Mouse (Mus musculus) limb, embryonic 11.5 days (tissue): ENCODE data around the gene Dctn2. TPM values are rescaled to one million over a fixed set of nuclear protein-coding genes. Genes with fewer than 3 reads are reported as not detected.

Experiments used
- ATAC-seq: fragments of 200-750 bp; cut with Nextera tagmentation; 2 replicates; pipeline ENCODE4 v1.8.0; 2017; ENCODE audit warnings: low read depth; ENCODE audit not compliant: insufficient number of reproducible peaks, low FRiP score, low TSS enrichment
- DNase-seq: peaks from one replicate; pipeline ENCODE4 v3.0.0-alpha.2; 2015; ENCODE audit warnings: low spot score
- H3K27ac ChIP-seq: fragments of 300-500 bp; sonication (generic); replicated peaks from 2 replicates; pipeline ENCODE4 v1.5.1; 2014; ENCODE audit warnings: low read depth, mild to moderate bottlenecking, low read length
- H3K27me3 ChIP-seq: fragments of 300-500 bp; sonication (generic); 2 replicates; pipeline ENCODE4 v1.6.1; 2014; ENCODE audit warnings: mild to moderate bottlenecking, low read length, mixed read lengths; ENCODE audit not compliant: control insufficient read depth, insufficient read depth
- H3K36me3 ChIP-seq: fragments of 300-500 bp; sonication (generic); 2 replicates; pipeline ENCODE4 v1.6.1; 2014; ENCODE audit warnings: mild to moderate bottlenecking, low read length, moderate library complexity, mixed read lengths; ENCODE audit not compliant: control insufficient read depth, insufficient read depth
- H3K4me1 ChIP-seq: fragments of 300-500 bp; sonication (generic); 2 replicates; pipeline ENCODE4 v1.6.1; 2014; ENCODE audit warnings: low read length, mixed read lengths; ENCODE audit not compliant: control insufficient read depth, insufficient read depth
- H3K4me2 ChIP-seq: fragments of 300-500 bp; sonication (generic); 2 replicates; pipeline ENCODE4 v1.6.1; 2014; ENCODE audit warnings: low read depth, mild to moderate bottlenecking, moderate library complexity; ENCODE audit not compliant: severe bottlenecking
- H3K4me3 ChIP-seq: fragments of 300-500 bp; sonication (generic); 2 replicates; pipeline ENCODE4 v1.5.1; 2014; ENCODE audit warnings: low read depth, low read length
- H3K9ac ChIP-seq: fragments of 300-500 bp; sonication (generic); 2 replicates; pipeline ENCODE4 v1.6.1; 2014; ENCODE audit warnings: mild to moderate bottlenecking, low read length
- H3K9me3 ChIP-seq: fragments of 300-500 bp; sonication (generic); 2 replicates; pipeline ENCODE4 v1.6.1; 2016; ENCODE audit warnings: low read length; ENCODE audit not compliant: control insufficient read depth
- WGBS: fragments of 180-500 bp; shearing (Covaris S2); extraction: QIAGEN DNeasy Blood & Tissue Kit; methylation state at CpG from one replicate; pipeline ENCODE4 v1.1.7; 2014; 5-methylcytosine and 5-hydroxymethylcytosine counted together
- polyA plus RNA-seq: library from polyadenylated mRNA; unstranded; fragments of >200 nt; fragmentation: Nextera tagmentation; extraction: Ambion mirVana; gene quantifications from 2 replicates; pipeline ENCODE4 v1.2.1, GENCODE M21; 2014

The Dctn2 gene
- polyA plus RNA-seq, 1 experiment from 2014 or later, result 170 TPM

DNA sequence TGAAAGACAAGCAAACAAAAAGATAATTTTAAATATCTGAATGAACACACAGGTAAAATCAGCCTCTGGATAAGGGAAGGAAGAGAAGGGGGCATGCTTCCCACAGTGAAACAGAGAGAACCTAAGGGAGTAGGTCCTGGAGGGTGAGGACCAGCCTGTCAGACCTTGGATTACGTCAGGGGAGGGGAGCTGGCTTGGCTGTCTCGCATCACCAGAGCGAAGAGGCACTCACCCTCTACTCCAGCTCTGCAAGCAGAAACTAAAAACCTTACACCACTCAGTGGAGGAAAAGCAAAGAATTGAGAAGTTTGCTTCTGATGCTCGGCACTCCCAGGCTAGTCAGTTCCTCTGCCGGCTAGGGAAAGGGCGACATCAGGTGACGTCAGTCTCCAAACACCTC lies 53.8 kb downstream of the Dctn2 start:
- no peak for ATAC-seq
- Histone ChIP-seq H3K27ac (no peak overlapping the region), H3K4me3 (no peak overlapping the region), H3K4me2 (no peak overlapping the region), H3K27me3 (no peaks in the 10 kb centered on the region), H3K36me3 (no peaks in the 10 kb centered on the region), H3K9me3 (no peaks in the 10 kb centered on the region), H3K9ac (no peak overlapping the region), H3K4me1 (no peaks in the 10 kb centered on the region)
- WGBS, result 77% methylated on average over 7 of the region's 7 CpGs
- DNase-seq, result no peak

DNA sequence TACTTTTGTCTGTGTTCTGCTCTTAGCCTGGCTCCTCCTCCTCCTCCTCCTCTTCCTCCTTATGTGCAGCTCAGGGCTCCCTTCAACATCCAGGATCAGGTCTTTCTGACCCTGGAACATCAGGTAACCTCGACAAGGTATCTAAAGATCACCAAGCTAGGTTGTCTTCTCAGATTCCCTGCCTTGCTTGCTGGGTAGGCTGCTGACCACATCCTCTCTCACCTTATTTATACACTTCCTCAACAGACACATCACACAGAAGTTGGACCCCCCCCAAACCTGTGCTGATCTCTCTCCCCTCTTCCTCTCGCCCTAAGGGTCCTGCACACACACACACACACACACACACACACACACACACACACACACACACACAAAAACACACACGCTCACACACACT lies 55.5 kb downstream of the Dctn2 start, which contains the start of gene Arhgap9:
Arhgap9 (plus strand) TSS at position 344 of the 400 bp plus-strand sequence.
- WGBS, result 83% methylated on average over 3 of the region's 3 CpGs
- no peak for ATAC-seq
- Histone ChIP-seq H3K4me1 (peaks cover 13% of the 10 kb centered on the region; the same call in 1 of the 2 replicates), H3K4me3 (no peak within 1 kb of the TSS), H3K4me2 (no peak within 1 kb of the TSS), H3K9me3 (no peaks in the 10 kb centered on the region), H3K9ac (no peak within 1 kb of the TSS), H3K27ac (no peak within 1 kb of the TSS), H3K36me3 (no peaks in the 10 kb centered on the region), H3K27me3 (peaks cover 3% of the 10 kb centered on the region; the same call in 1 of the 2 replicates)
- no peak for DNase-seq

DNA sequence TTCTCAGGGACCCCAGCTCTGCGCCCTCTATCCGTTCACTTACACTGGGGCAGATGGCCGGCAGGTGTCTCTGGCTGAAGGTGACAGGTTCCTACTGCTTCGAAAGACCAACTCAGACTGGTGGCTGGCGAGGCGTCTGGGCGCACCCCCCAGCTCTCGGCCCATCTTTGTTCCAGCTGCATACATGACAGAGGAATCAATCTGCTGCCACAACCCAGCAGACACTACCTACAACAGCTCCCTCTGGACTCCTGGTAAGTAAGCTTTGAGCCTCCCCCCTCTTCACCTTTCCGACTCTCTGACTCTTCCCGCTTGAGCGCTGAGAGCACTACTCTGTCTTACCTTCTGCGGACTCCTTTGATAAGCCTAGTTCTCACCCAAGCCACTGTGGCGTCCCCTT lies 56.0 kb downstream of the Dctn2 start:
- Histone ChIP-seq H3K4me3 (no peak overlapping the region), H3K27me3 (peaks cover 5% of the 10 kb centered on the region; the same call in 1 of the 2 replicates), H3K27ac (no peak overlapping the region), H3K36me3 (no peaks in the 10 kb centered on the region), H3K4me1 (peaks cover 13% of the 10 kb centered on the region; the same call in 1 of the 2 replicates), H3K9me3 (no peaks in the 10 kb centered on the region), H3K4me2 (no peak overlapping the region), H3K9ac (no peak overlapping the region)
- 66% methylated on average over 13 of the region's 13 CpGs for WGBS
- DNase-seq, result no peak
- no peak for ATAC-seq

DNA sequence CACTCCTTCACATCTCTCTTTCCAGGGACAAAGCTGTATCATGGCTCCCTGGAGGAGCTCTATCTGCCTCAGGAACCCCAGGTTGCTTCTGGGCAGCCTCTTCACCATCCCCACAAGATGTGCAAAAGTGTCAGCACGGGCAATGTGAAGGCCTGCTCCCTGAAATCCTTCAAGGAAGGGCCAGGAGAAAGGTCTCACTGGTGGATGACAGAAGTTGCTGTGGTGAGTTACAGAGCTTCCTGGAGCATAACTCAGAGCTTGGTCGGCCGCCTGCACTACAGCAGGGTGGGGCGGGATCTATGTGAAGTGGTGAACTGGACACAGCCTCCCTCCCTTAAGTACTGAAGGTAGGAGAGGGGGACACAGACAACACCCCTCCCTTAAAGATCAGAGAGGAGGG lies 56.5 kb downstream of the Dctn2 start:
- Histone ChIP-seq H3K4me3 (no peak overlapping the region), H3K36me3 (no peaks in the 10 kb centered on the region), H3K27ac (no peak overlapping the region), H3K4me2 (no peak overlapping the region), H3K9ac (no peak overlapping the region), H3K27me3 (peaks cover 8% of the 10 kb centered on the region), H3K4me1 (peaks cover 13% of the 10 kb centered on the region; the same call in 1 of the 2 replicates), H3K9me3 (no peaks in the 10 kb centered on the region)
- ATAC-seq, result no peak
- 76% methylated on average over 4 of the region's 4 CpGs for WGBS
- DNase-seq, result no peak

DNA sequence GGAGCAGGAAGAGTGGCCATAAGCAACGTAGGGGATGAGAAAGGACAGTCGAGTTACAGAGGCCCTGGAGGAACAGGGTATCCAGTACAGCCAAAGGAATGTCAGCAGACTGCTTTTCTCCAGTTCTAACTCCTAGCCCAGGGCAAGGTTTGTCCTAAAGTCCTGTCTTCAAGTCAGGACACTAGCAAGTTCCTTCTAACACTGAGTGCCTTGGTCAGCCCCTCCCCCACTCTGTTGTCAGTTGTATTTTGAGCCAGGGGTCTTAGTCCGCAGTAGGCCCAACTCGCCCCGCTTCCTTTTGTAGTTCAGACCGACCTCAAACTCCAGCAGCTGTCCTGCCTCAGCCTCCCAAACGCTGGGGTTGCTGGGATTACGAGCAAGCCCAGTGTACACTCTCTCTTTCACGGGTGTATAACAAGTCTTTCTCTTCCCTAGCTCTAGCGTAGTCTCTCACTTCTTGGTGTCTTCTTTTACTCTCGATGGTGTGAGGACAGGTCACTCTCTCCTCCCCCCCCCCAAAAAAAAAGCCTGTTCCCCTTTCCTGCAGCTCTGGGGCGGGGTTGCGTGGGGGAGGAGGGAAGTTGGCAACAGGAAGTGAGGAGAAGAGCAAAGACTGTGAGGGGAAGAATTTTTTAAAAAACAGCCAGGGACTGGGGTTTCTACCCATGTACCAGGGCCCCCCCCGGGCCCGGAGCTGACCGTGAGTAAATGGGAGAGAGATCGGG lies 57.1 kb downstream of the Dctn2 start:
- DNase-seq, result no peak
- 76% methylated on average over 17 of the region's 17 CpGs for WGBS
- no peaks in the 10 kb centered on the region for H3K9me3 ChIP-seq
- ATAC-seq, result no peak
- no peak overlapping the region for H3K4me3 ChIP-seq
- peaks cover 11% of the 10 kb centered on the region for H3K27me3 ChIP-seq
- no peak overlapping the region for H3K27ac ChIP-seq
- no peak overlapping the region for H3K4me2 ChIP-seq
- H3K4me1 ChIP-seq, result peaks cover 13% of the 10 kb centered on the region; the same call in 1 of the 2 replicates
- no peaks in the 10 kb centered on the region for H3K36me3 ChIP-seq
- no peak overlapping the region for H3K9ac ChIP-seq

DNA sequence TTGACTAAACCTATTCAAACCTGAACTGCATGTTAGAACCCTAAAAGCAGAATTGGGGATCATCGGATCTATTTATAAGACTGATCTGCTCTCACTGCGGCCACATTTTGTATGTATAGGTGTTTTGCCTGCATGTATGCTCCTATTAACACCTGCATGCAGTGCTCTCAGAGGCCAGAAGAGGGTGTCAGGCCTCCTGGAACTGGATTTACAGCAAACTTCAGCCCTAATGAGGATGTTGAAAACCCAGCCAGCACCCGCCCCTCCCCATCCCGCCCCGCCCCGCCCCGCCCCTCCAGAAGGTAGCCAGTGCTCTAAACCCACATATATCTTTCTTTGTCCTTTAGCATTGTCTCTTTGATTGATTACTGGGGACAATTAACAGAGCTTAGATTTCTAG lies 58.3 kb downstream of the Dctn2 start:
- Histone ChIP-seq H3K4me3 (no peak overlapping the region), H3K36me3 (no peaks in the 10 kb centered on the region), H3K9me3 (no peaks in the 10 kb centered on the region), H3K4me1 (peaks cover 13% of the 10 kb centered on the region; the same call in 1 of the 2 replicates), H3K27me3 (peaks cover 11% of the 10 kb centered on the region), H3K27ac (no peak overlapping the region), H3K9ac (no peak overlapping the region), H3K4me2 (no peak overlapping the region)
- ATAC-seq (no peak), DNase-seq (peak; percentile 77)
- 13% methylated on average over 7 of the region's 7 CpGs for WGBS

DNA sequence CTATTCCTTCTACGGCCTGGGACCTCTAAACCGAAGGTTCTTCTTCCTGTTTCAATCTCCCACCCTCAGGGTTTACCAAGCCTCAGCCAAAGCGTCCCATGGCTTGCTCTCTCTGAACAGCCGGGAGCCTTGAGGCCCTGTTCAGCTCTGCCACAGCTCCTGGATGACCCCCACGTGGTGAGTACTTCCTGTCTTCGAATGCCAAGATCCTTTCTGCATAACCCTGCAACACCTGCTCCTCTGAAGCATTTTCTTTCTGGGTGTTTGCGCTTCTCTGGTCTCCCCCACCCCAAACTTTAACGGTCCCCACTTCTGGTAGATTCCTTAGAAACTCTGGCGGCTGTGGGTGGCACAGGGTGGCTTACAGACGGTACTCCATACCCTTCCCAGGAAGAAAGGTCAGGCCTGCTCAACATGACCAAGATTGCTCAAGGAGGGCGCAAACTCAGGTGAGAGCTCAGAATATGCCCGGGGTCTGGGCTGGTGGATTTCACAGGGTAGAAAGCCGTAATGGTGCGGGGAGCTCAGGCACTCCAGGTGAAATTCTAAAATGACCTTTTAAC lies 59.4 kb downstream of the Dctn2 start:
- Histone ChIP-seq H3K36me3 (no peaks in the 10 kb centered on the region; the same call in 1 of the 2 replicates), H3K4me2 (peak overlapping the region; percentile 94), H3K9me3 (no peaks in the 10 kb centered on the region), H3K4me3 (peak overlapping the region; percentile 55), H3K27ac (no peak overlapping the region), H3K4me1 (peaks cover 13% of the 10 kb centered on the region; the same call in 1 of the 2 replicates), H3K9ac (peak overlapping the region; percentile 61; the same call in 1 of the 2 replicates), H3K27me3 (peaks cover 11% of the 10 kb centered on the region)
- ATAC-seq (0 out of 2 replicates have a peak, but pooled peaks have one; percentile 8), DNase-seq (peak; percentile 39)
- 21% methylated on average over 14 of the region's 14 CpGs for WGBS

DNA sequence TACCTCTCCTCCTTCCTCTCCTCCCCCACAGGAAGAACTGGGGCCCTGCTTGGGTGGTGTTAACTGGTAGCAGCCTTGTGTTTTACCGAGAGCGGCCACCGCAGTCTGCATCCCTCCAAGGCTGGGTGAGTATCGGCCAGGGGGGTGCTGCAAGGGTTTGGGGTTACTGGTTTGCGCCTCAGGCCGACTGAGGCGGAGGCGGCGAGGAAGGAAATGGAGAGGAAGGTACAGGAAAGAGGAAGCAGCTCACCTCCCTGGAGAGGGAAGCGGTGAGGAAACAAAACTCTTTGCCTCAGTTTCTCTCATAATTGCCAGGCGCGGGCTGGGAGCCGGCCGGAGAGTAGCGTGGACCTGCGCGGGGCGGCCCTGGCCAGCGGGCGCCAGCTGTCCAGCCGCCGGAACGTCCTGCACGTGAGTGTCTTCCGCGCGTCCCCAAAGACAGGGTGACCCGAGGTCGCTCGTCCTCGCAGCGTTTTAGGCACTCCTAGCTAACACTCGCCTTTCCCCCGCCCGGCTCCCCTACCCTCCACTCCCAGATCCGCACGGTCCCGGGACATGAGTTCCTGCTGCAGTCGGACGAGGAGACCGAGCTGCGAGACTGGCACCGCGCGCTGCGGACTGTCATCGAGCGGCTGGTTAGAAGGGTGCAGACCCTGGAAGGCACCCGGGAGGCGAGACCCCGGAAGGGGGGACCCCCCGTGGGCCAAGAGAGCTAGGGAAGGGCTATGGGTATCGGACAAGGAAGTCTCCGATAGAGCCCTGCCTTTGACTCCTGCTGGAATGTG lies 60.0 kb downstream of the Dctn2 start:
- DNase-seq (peak; percentile 72), ATAC-seq (0 out of 2 replicates have a peak, but pooled peaks have one; percentile 36)
- Histone ChIP-seq H3K27me3 (peaks cover 11% of the 10 kb centered on the region), H3K9ac (peak overlapping the region; percentile 61), H3K36me3 (no peaks in the 10 kb centered on the region; the same call in 1 of the 2 replicates), H3K9me3 (no peaks in the 10 kb centered on the region), H3K4me2 (peak overlapping the region; percentile 94), H3K27ac (no peak overlapping the region), H3K4me1 (peaks cover 13% of the 10 kb centered on the region; the same call in 1 of the 2 replicates), H3K4me3 (peak overlapping the region; percentile 55)
- under 1% methylated on average over 54 of the region's 54 CpGs for WGBS
